Comparison of ENCODE assay signal across 19 mouse cellular contexts in the genomic region with DNA sequence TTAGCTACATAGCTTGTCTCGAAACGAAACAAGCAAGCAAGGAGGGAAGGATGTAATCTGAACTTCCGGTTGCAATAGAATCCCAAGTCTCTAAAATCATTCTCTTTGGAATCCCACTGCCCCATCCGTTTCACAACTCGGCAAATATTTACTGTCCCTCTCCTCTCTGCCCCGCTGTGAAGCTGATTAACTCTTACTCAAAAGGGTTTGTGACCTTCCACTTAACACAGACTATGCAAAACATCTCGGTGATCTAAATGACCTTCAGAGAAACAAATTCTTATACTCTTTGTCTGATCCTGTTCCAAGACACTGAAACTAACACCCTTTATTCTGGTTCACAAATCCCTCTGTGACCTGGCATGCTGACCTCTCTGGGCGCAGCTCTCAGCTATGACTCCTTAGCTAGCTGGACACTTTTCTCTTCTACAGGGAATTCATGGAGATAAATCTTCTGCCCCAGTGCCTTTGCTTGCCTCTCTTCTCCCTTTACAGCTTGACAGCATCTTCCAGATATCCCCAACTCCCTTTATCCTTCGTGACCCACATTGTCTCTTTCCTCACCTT.
DNase-seq lines count a peak whose midpoint lies in the region; ATAC-seq and TF ChIP-seq lines count a peak whose summit lies in the region.
"Had no signal": no experiment of that assay in that cellular context is flagged by ENCODE, and none has a peak within 500 bp of the region (broad histone marks: within the 10 kb centered on the region; RNA-seq: fewer than 3 reads in every experiment).

No protein-coding gene starts in this region.

- DNase-seq in adrenal gland, adult (ENCODE audit: inconsistent age in 2 of 2, low spot score in 1 of 2) = peak; percentile 43 to 71
- no peak for DNase-seq in adrenal gland, adult 8-10 months
- no peak for DNase-seq in kidney, adult 2 months
- DNase-seq in liver, embryonic 11.5 days (ENCODE audit: low spot score) = no peak
- peak; percentile 49 for DNase-seq in yolk sac, embryonic 10.5 days (ENCODE audit: low spot score)
- no peak for DNase-seq in left cerebral cortex, adult 18-20 months (ENCODE audit: low spot score in 2 of 2)
- DNase-seq: cerebellum, adult 8-10 months; gastrocnemius, postnatal 36 days; heart, postnatal 14 days; kidney, adult 9 months; kidney, postnatal 4 days; lung, postnatal 4 days had no signal

- no peaks in the 10 kb centered on the region for H3K36me3 ChIP-seq in kidney, adult 2 months (ENCODE audit: control insufficient read depth, insufficient read depth, low read length)
- H3K36me3 ChIP-seq in kidney, embryonic 15.5 days = no peaks in the 10 kb centered on the region
- H3K36me3 ChIP-seq in liver, embryonic 11.5 days (ENCODE audit: control insufficient read depth, insufficient read depth, low read length) = no peaks in the 10 kb centered on the region
- no peaks in the 10 kb centered on the region for H3K36me3 ChIP-seq in kidney, embryonic 14.5 days (ENCODE audit: control insufficient read depth, insufficient read depth, low read length)
- H3K36me3 ChIP-seq: lung, embryonic 15.5 days had no signal

- H3K9me3 ChIP-seq in kidney, embryonic 15.5 days (replicated peaks) = no peaks in the 10 kb centered on the region
- H3K9me3 ChIP-seq in liver, embryonic 11.5 days (ENCODE audit: control insufficient read depth, low read length) = no peaks in the 10 kb centered on the region
- H3K9me3 ChIP-seq in kidney, embryonic 14.5 days (ENCODE audit: control insufficient read depth, low read length) = no peaks in the 10 kb centered on the region
- H3K9me3 ChIP-seq: forebrain, embryonic 13.5 days; lung, embryonic 15.5 days had no signal

- H3K4me1 ChIP-seq in kidney, adult 2 months (ENCODE audit: control insufficient read depth, insufficient read depth, low read length) = peaks cover 5% of the 10 kb centered on the region; the same call in 1 of the 2 replicates
- peaks cover 26% of the 10 kb centered on the region for H3K4me1 ChIP-seq in kidney, embryonic 15.5 days
- H3K4me1 ChIP-seq in liver, embryonic 11.5 days (replicated peaks; ENCODE audit: control insufficient read depth, insufficient read depth, low read length) = peaks cover 28% of the 10 kb centered on the region
- peaks cover 15% of the 10 kb centered on the region for H3K4me1 ChIP-seq in kidney, embryonic 14.5 days (ENCODE audit: control insufficient read depth, insufficient read depth, low read length)

- H3K27me3 ChIP-seq in kidney, adult 2 months (replicated peaks; ENCODE audit: control insufficient read depth, insufficient read depth, low read length) = no peaks in the 10 kb centered on the region
- no peaks in the 10 kb centered on the region for H3K27me3 ChIP-seq in kidney, embryonic 15.5 days
- no peaks in the 10 kb centered on the region for H3K27me3 ChIP-seq in liver, embryonic 11.5 days (replicated peaks; ENCODE audit: control insufficient read depth, insufficient read depth, low read length)
- H3K27me3 ChIP-seq in kidney, embryonic 14.5 days (ENCODE audit: control insufficient read depth, insufficient read depth, low read length) = no peaks in the 10 kb centered on the region
- H3K27me3 ChIP-seq: forebrain, embryonic 13.5 days; lung, embryonic 15.5 days had no signal

- no peak overlapping the region for H3K9ac ChIP-seq in kidney, embryonic 15.5 days
- no peak overlapping the region for H3K9ac ChIP-seq in liver, embryonic 11.5 days (ENCODE audit: low read depth, low read length)
- no peak overlapping the region for H3K9ac ChIP-seq in kidney, embryonic 14.5 days (ENCODE audit: low read depth, low read length)
- H3K9ac ChIP-seq: forebrain, embryonic 13.5 days; hindbrain, embryonic 14.5 days; lung, embryonic 15.5 days had no signal

- ATAC-seq in kidney, embryonic 15.5 days (replicated peaks; ENCODE audit: low FRiP score) = no peak
- no peak for ATAC-seq in liver, embryonic 11.5 days (replicated peaks; ENCODE audit: low FRiP score)
- no peak for ATAC-seq in kidney, embryonic 14.5 days (ENCODE audit: low FRiP score, low TSS enrichment)
- ATAC-seq: forebrain, embryonic 13.5 days had no signal

- no peak overlapping the region for H3K4me3 ChIP-seq in kidney, adult 2 months (ENCODE audit: insufficient read depth, low read depth, low read length)
- no peak overlapping the region for H3K4me3 ChIP-seq in kidney, embryonic 15.5 days (replicated peaks)
- H3K4me3 ChIP-seq in liver, embryonic 11.5 days (ENCODE audit: low read depth, low read length) = no peak overlapping the region
- H3K4me3 ChIP-seq in kidney, embryonic 14.5 days (ENCODE audit: low read length) = no peak overlapping the region
- H3K4me3 ChIP-seq: forebrain, embryonic 13.5 days; lung, embryonic 15.5 days had no signal

- H3K4me2 ChIP-seq in kidney, embryonic 15.5 days = no peak overlapping the region
- no peak overlapping the region for H3K4me2 ChIP-seq in liver, embryonic 11.5 days
- H3K4me2 ChIP-seq in kidney, embryonic 14.5 days (replicated peaks; ENCODE audit: low read depth, low read length) = no peak overlapping the region
- H3K4me2 ChIP-seq: forebrain, embryonic 13.5 days; heart, embryonic 11.5 days; hindbrain, embryonic 14.5 days; lung, embryonic 15.5 days had no signal

- no peak for TF ChIP-seq CTCF in kidney, adult 2 months (conservative IDR thresholded peaks at IDR 0.05; ENCODE audit: insufficient read depth, insufficient read length, low read depth, low read length)

- 67% methylated on average over 9 of the region's 9 CpGs for WGBS in kidney, adult 2 months
- 46% methylated on average over 9 of the region's 9 CpGs for WGBS in kidney, embryonic 15.5 days
- 68% methylated on average over 9 of the region's 9 CpGs for WGBS in liver, embryonic 11.5 days
- 44% methylated on average over 9 of the region's 9 CpGs for WGBS in kidney, embryonic 14.5 days

- no peak for TF ChIP-seq POLR2A in kidney, adult 2 months (IDR thresholded peaks at IDR 0.05; ENCODE audit: low read depth, low read length)

- H3K27ac ChIP-seq in kidney, adult 2 months (ENCODE audit: insufficient read depth, low read depth, low read length) = 0 out of 2 replicates have a peak overlapping the region, but pooled peaks have one; percentile 20
- H3K27ac ChIP-seq in kidney, embryonic 15.5 days = no peak overlapping the region
- peak overlapping the region; percentile 25; the same call in 1 of the 2 replicates for H3K27ac ChIP-seq in liver, embryonic 11.5 days (ENCODE audit: low read depth, low read length)
- no peak overlapping the region for H3K27ac ChIP-seq in kidney, embryonic 14.5 days (ENCODE audit: low read depth, low read length)
- H3K27ac ChIP-seq: forebrain, embryonic 13.5 days; hindbrain, embryonic 14.5 days; stomach, postnatal 0 days had no signal

Comparison
In these comparisons a context has a peak if more than half of its experiments do, and no peak if none do; other contexts are left out.
1. DNase-seq: peak in adrenal gland, adult (2 of 2) and yolk sac, embryonic 10.5 days (single experiment); none in adrenal gland, adult 8-10 months (single experiment), kidney, adult 2 months (single experiment), liver, embryonic 11.5 days (single experiment) and left cerebral cortex, adult 18-20 months (0 of 2).
2. H3K27ac ChIP-seq: peak in kidney, adult 2 months (single experiment) and liver, embryonic 11.5 days (single experiment); none in kidney, embryonic 15.5 days (single experiment) and kidney, embryonic 14.5 days (single experiment).